Mouse (Mus musculus) neural tube, embryonic 11.5 days (tissue): Measurements from ENCODE around the gene Mre11a. TPM values are rescaled to one million over a fixed set of nuclear protein-coding genes. Genes with fewer than 3 reads are reported as not detected.

ENCODE experiments used
- ATAC-seq: fragments of 200-750 bp; cut with Nextera tagmentation; 2 replicates; pipeline ENCODE4 v1.8.0; 2017; ENCODE audit warnings: moderate number of reproducible peaks, mild to moderate bottlenecking, moderate TSS enrichment, moderate library complexity; ENCODE audit not compliant: insufficient read depth, low FRiP score, low TSS enrichment
- DNase-seq: peaks from one replicate; pipeline ENCODE4 v3.0.0-alpha.2; 2015; ENCODE audit warnings: low spot score
- H3K27ac ChIP-seq: fragments of 300-500 bp; sonication (generic); 2 replicates; pipeline ENCODE4 v1.5.1; 2014; ENCODE audit warnings: low read depth, mild to moderate bottlenecking, low read length
- H3K27me3 ChIP-seq: fragments of 300-500 bp; sonication (generic); 2 replicates; pipeline ENCODE4 v1.6.1; 2014; ENCODE audit warnings: mild to moderate bottlenecking, low read length, mixed read lengths; ENCODE audit not compliant: control insufficient read depth, insufficient read depth
- H3K36me3 ChIP-seq: fragments of 300-500 bp; sonication (generic); 2 replicates; pipeline ENCODE4 v1.6.1; 2014; ENCODE audit warnings: mild to moderate bottlenecking, low read length, moderate library complexity, mixed read lengths; ENCODE audit not compliant: control insufficient read depth, insufficient read depth
- H3K4me1 ChIP-seq: fragments of 300-500 bp; sonication (generic); 2 replicates; pipeline ENCODE4 v1.6.1; 2014; ENCODE audit warnings: low read length, mixed read lengths; ENCODE audit not compliant: control insufficient read depth, insufficient read depth
- H3K4me2 ChIP-seq: fragments of 300-500 bp; sonication (generic); 2 replicates; pipeline ENCODE4 v1.6.1; 2014; ENCODE audit warnings: low read depth, mild to moderate bottlenecking, moderate library complexity
- H3K4me3 ChIP-seq: fragments of 300-500 bp; sonication (generic); 2 replicates; pipeline ENCODE4 v1.5.1; 2014; ENCODE audit warnings: low read depth, low read length
- H3K9ac ChIP-seq: fragments of 300-500 bp; sonication (generic); 2 replicates; pipeline ENCODE4 v1.6.1; 2014; ENCODE audit warnings: mild to moderate bottlenecking, low read length
- H3K9me3 ChIP-seq: fragments of 300-500 bp; sonication (generic); 2 replicates; pipeline ENCODE4 v1.6.1; 2016; ENCODE audit warnings: low read length; ENCODE audit not compliant: control insufficient read depth
- WGBS: fragments of 180-500 bp; shearing (Covaris S2); extraction: QIAGEN DNeasy Blood & Tissue Kit; methylation state at CpG from one replicate; pipeline ENCODE4 v1.1.7; 2014; 5-methylcytosine and 5-hydroxymethylcytosine counted together
- polyA plus RNA-seq: library from polyadenylated mRNA; unstranded; fragments of >200 nt; fragmentation: Nextera tagmentation; extraction: Ambion mirVana; gene quantifications from 2 replicates; pipeline ENCODE4 v1.2.1, GENCODE M21; 2014

Mre11a gene
- polyA plus RNA-seq, 1 experiment from 2014 or later, result 29.8 TPM

GRCm38 (mm10) chr9:14839527-14839926, 55.1 kb downstream of the Mre11a start:
- no peak for DNase-seq
- no peaks in the 10 kb centered on the region for H3K9me3 ChIP-seq
- peak; percentile 65; the same call in 1 of the 2 replicates for ATAC-seq
- H3K9ac ChIP-seq, result no peak overlapping the region
- no peak overlapping the region for H3K4me3 ChIP-seq
- 0 out of 2 replicates have a peak, but pooled peaks cover 2% of the 10 kb centered on the region for H3K36me3 ChIP-seq
- H3K27ac ChIP-seq, result no peak overlapping the region
- H3K4me1 ChIP-seq, result no peaks in the 10 kb centered on the region
- H3K27me3 ChIP-seq, result no peaks in the 10 kb centered on the region
- 67% methylated on average over 7 of the region's 7 CpGs for WGBS
- H3K4me2 ChIP-seq, result no peak overlapping the region

GRCm38 (mm10) chr9:14839970-14840369, 55.5 kb downstream of the Mre11a start:
- WGBS, result 76% methylated on average over 5 of the region's 5 CpGs
- Histone ChIP-seq H3K36me3 (0 out of 2 replicates have a peak, but pooled peaks cover 2% of the 10 kb centered on the region), H3K9ac (no peak overlapping the region), H3K4me3 (no peak overlapping the region), H3K4me1 (no peaks in the 10 kb centered on the region), H3K4me2 (no peak overlapping the region), H3K27me3 (no peaks in the 10 kb centered on the region), H3K9me3 (no peaks in the 10 kb centered on the region), H3K27ac (no peak overlapping the region)
- DNase-seq (no peak), ATAC-seq (no peak)

GRCm38 (mm10) chr9:14841878-14842761, 57.7 kb downstream of the Mre11a start:
- H3K27ac ChIP-seq, result no peak overlapping the region
- H3K9me3 ChIP-seq, result no peaks in the 10 kb centered on the region
- no peak overlapping the region for H3K4me3 ChIP-seq
- H3K36me3 ChIP-seq, result no peaks in the 10 kb centered on the region
- no peak for DNase-seq
- ATAC-seq, result no peak
- H3K4me1 ChIP-seq, result no peaks in the 10 kb centered on the region
- H3K4me2 ChIP-seq, result no peak overlapping the region
- H3K27me3 ChIP-seq, result no peaks in the 10 kb centered on the region
- 87% methylated on average over 10 of the region's 10 CpGs for WGBS
- no peak overlapping the region for H3K9ac ChIP-seq

GRCm38 (mm10) chr9:14843311-14843857, 58.9 kb downstream of the Mre11a start:
- no peak overlapping the region for H3K9ac ChIP-seq
- 90% methylated on average over 6 of the region's 6 CpGs for WGBS
- no peaks in the 10 kb centered on the region for H3K27me3 ChIP-seq
- no peak overlapping the region for H3K27ac ChIP-seq
- H3K9me3 ChIP-seq, result no peaks in the 10 kb centered on the region
- H3K4me2 ChIP-seq, result no peak overlapping the region
- ATAC-seq (no peak), DNase-seq (no peak)
- no peaks in the 10 kb centered on the region for H3K4me1 ChIP-seq
- H3K4me3 ChIP-seq, result no peak overlapping the region
- no peaks in the 10 kb centered on the region for H3K36me3 ChIP-seq

GRCm38 (mm10) chr9:14843901-14844300, 59.4 kb downstream of the Mre11a start:
- no peak for DNase-seq
- Histone ChIP-seq H3K4me2 (no peak overlapping the region), H3K4me3 (no peak overlapping the region), H3K4me1 (no peaks in the 10 kb centered on the region), H3K9ac (no peak overlapping the region), H3K27me3 (no peaks in the 10 kb centered on the region), H3K27ac (no peak overlapping the region), H3K9me3 (no peaks in the 10 kb centered on the region), H3K36me3 (no peaks in the 10 kb centered on the region)
- no peak for ATAC-seq
- 92% methylated on average over 3 of the region's 3 CpGs for WGBS

GRCm38 (mm10) chr9:14846428-14846827, 62.0 kb downstream of the Mre11a start:
- no peak for DNase-seq
- H3K36me3 ChIP-seq, result no peaks in the 10 kb centered on the region
- H3K4me2 ChIP-seq, result no peak overlapping the region
- no peaks in the 10 kb centered on the region for H3K27me3 ChIP-seq
- no peak overlapping the region for H3K9ac ChIP-seq
- no peak overlapping the region for H3K4me3 ChIP-seq
- no peak overlapping the region for H3K27ac ChIP-seq
- 44% methylated on average over 5 of the region's 5 CpGs for WGBS
- no peaks in the 10 kb centered on the region for H3K4me1 ChIP-seq
- H3K9me3 ChIP-seq, result no peaks in the 10 kb centered on the region
- ATAC-seq, result no peak

- H3K4me2 ChIP-seq, result no peak overlapping the region
- WGBS, result 76% methylated on average over 1 of the region's 1 CpGs
Measured at GRCm38 (mm10) chr9:14848267-14848935, 63.9 kb downstream of the Mre11a start.

GRCm38 (mm10) chr9:14854585-14854984, 70.1 kb downstream of the Mre11a start:
- H3K9me3 ChIP-seq, result no peaks in the 10 kb centered on the region
- no peaks in the 10 kb centered on the region for H3K36me3 ChIP-seq
- DNase-seq, result no peak
- no peak overlapping the region for H3K9ac ChIP-seq
- no peaks in the 10 kb centered on the region for H3K4me1 ChIP-seq
- WGBS, result 65% methylated on average over 4 of the region's 4 CpGs
- H3K4me2 ChIP-seq, result no peak overlapping the region
- no peak overlapping the region for H3K4me3 ChIP-seq
- peaks cover 3% of the 10 kb centered on the region for H3K27me3 ChIP-seq
- no peak overlapping the region for H3K27ac ChIP-seq
- no peak for ATAC-seq

More at GRCm38 (mm10) chr9:14848267-14848935, 63.9 kb downstream of the Mre11a start:
- no peak for ATAC-seq
- Histone ChIP-seq H3K27me3 (no peaks in the 10 kb centered on the region), H3K36me3 (no peaks in the 10 kb centered on the region), H3K4me3 (no peak overlapping the region), H3K27ac (no peak overlapping the region), H3K9me3 (no peaks in the 10 kb centered on the region), H3K9ac (no peak overlapping the region), H3K4me1 (no peaks in the 10 kb centered on the region)
- DNase-seq, result no peak
